Mouse (Mus musculus) myocyte (in vitro differentiated cells): ENCODE results near the gene Slc5a10.

Experiments
- E2F4 ChIP-seq: IDR thresholded peaks from one replicate; pipeline ENCODE4 v1.6.1; 2011; ENCODE audit warnings: mild to moderate bottlenecking, control low read depth, moderate library complexity; ENCODE audit not compliant: insufficient read depth
- MAX ChIP-seq: IDR thresholded peaks from one replicate; pipeline ENCODE4 v1.6.1; 2011; ENCODE audit warnings: low read depth, mild to moderate bottlenecking, control low read depth
- MYOD1 ChIP-seq, 3 experiments: IDR thresholded peaks; one replicate each; pipeline ENCODE4 v1.6.1; 2011; ENCODE audit warnings: control low read depth in 2 of 3, low read depth in 2 of 3, mild to moderate bottlenecking in 2 of 3, moderate library complexity in 1 of 3; ENCODE audit not compliant: insufficient read length in 2 of 3, control insufficient read depth in 1 of 3
- MYOG ChIP-seq, 3 experiments: IDR thresholded peaks; one replicate each; pipeline ENCODE4 v1.6.1; 2011; ENCODE audit warnings: control low read depth in 2 of 3, low read depth in 2 of 3, mild to moderate bottlenecking in 2 of 3; ENCODE audit not compliant: insufficient read length in 2 of 3, control insufficient read depth in 1 of 3, insufficient read depth in 1 of 3
- POLR2A ChIP-seq: IDR thresholded peaks from one replicate; pipeline ENCODE4 v1.6.1; 2011; ENCODE audit warnings: low read depth, mild to moderate bottlenecking, control low read depth, moderate library complexity; ENCODE audit not compliant: insufficient read length
- POLR2AphosphoS2 ChIP-seq: IDR thresholded peaks from one replicate; pipeline ENCODE4 v1.6.1; 2011; ENCODE audit warnings: low read depth, control low read depth; ENCODE audit not compliant: insufficient read length
- REST ChIP-seq: IDR thresholded peaks from one replicate; pipeline ENCODE4 v1.6.1; 2011; ENCODE audit warnings: mild to moderate bottlenecking, control low read depth, moderate library complexity; ENCODE audit not compliant: insufficient read depth, insufficient read length
- SRF ChIP-seq: IDR thresholded peaks from one replicate; pipeline ENCODE4 v1.6.1; 2011; ENCODE audit warnings: low read depth; ENCODE audit not compliant: control insufficient read depth, insufficient read length
- TCF12 ChIP-seq: IDR thresholded peaks from one replicate; pipeline ENCODE4 v1.6.1; 2011; ENCODE audit warnings: mild to moderate bottlenecking, control low read depth; ENCODE audit not compliant: poor library complexity, insufficient read depth, severe bottlenecking
- TCF3 ChIP-seq: IDR thresholded peaks from one replicate; pipeline ENCODE4 v1.6.1; 2011; ENCODE audit warnings: low read depth, control low read depth; ENCODE audit not compliant: insufficient read length
- USF1 ChIP-seq: IDR thresholded peaks from one replicate; pipeline ENCODE4 v1.6.1; 2011; ENCODE audit warnings: low read depth, mild to moderate bottlenecking, control low read depth, moderate library complexity

- TF ChIP-seq POLR2A (no peak), E2F4 (no peak), MYOG (IDR thresholded peaks at IDR 0.05; ENCODE audit: control insufficient read depth in 1 of 3, insufficient read depth in 1 of 3, insufficient read length in 2 of 3, low read depth in 2 of 3) (no peak), POLR2AphosphoS2 (no peak), MAX (no peak), TCF3 (no peak), REST (no peak), MYOD1 (IDR thresholded peaks at IDR 0.05; ENCODE audit: control insufficient read depth in 1 of 3, insufficient read length in 2 of 3, low read depth in 2 of 3) (no peak), TCF12 (no peak), USF1 (no peak), SRF (no peak)
These were observed 44.3 kb downstream of the Slc5a10 start for GRCm38 (mm10) chr11:61676216-61676854.
